Mouse (Mus musculus): ENCODE data around the gene Hps5.

Gene Hps5

DNA sequence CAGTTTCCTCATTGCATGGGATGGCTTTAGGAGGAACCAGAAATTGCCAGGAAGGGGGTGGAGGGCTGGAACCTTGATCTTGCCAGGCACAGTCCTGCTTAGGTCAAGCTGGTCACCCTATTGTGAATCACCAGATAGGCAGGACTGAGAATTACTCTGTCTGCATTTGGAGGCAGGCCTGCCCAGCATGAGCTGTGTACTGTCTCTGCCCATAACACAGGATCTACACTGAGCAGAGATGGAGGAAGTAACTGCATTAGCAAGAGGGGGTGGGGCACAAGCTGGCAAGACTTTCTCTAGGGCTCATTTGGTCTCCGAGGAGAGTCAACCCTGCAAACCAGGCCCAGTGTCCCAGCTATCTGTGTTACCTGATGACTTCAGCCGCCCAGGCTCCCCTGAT, 60.9 kb downstream of the Hps5 start:
- H3K36me3 ChIP-seq (ENCODE audit: insufficient read depth, low read length) = no peaks in the 10 kb centered on the region
- TF ChIP-seq CTCF (conservative IDR thresholded peaks at IDR 0.05; ENCODE audit: low read length) (no peak), POU5F1 (IDR thresholded peaks at IDR 0.05; ENCODE audit: borderline replicate concordance, low read length) (no peak), NANOG (IDR thresholded peaks at IDR 0.05; ENCODE audit: borderline replicate concordance, low read length) (no peak)
- H3K27me3 ChIP-seq (ENCODE audit: insufficient read depth, low read length) = no peaks in the 10 kb centered on the region
- peaks cover 8% of the 10 kb centered on the region for H3K4me1 ChIP-seq (replicated peaks; ENCODE audit: low read depth, low read length)
- H3K9me3 ChIP-seq (ENCODE audit: low read length) = no peaks in the 10 kb centered on the region
- H3K4me3 ChIP-seq (replicated peaks; ENCODE audit: low read length) = no peak overlapping the region

DNA sequence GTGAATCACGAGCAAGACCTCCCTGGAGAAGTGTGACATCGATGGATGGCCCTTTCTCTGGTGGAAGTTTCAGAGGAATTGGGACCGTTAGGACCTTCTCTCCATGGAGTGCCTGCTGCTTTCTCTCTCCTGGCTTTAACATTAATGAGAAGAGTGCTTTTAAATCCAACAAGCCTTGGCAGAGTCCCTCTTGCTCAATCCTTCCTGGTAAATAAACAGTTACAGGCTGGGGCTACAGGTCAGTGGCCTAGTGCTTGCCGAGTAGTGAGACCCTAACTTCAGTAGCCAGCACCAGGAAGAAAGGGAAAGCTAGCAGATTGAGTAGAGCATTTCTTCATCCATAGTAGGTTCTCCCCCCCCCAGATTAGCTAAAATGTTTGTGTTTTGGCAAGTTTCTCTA, 63.4 kb downstream of the Hps5 start, which contains the start of gene Saa4:
Gene Saa4 (minus strand): TSS at position 146 of the 400 bp plus-strand sequence.
- TF ChIP-seq CTCF (conservative IDR thresholded peaks at IDR 0.05; ENCODE audit: low read length) (no peak), POU5F1 (IDR thresholded peaks at IDR 0.05; ENCODE audit: borderline replicate concordance, low read length) (no peak), NANOG (IDR thresholded peaks at IDR 0.05; ENCODE audit: borderline replicate concordance, low read length) (no peak)
- Histone ChIP-seq H3K9me3 (ENCODE audit: low read length) (no peaks in the 10 kb centered on the region), H3K4me3 (replicated peaks; ENCODE audit: low read length) (no peak within 1 kb of the TSS), H3K36me3 (ENCODE audit: insufficient read depth, low read length) (no peaks in the 10 kb centered on the region), H3K27me3 (ENCODE audit: insufficient read depth, low read length) (no peaks in the 10 kb centered on the region), H3K4me1 (replicated peaks; ENCODE audit: low read depth, low read length) (peaks cover 8% of the 10 kb centered on the region)

DNA sequence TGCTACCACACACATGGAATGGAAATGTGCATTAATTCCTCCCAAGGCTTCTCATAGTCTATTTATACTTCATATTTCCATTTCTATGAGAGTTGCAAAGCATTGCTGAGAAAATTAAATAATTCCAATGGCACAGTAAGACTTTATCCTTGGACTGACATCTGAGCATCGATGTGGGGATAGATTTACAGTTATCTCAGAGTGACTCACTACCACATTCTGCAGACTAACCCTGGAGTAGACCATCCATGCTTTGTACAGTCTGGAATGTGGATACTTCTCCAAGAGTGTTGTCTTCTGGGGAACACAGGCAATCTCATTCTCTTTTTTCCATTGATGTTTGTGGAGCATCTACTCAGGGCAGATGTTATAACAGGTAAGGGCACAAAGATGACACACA, 68.3 kb downstream of the Hps5 start:
- TF ChIP-seq POU5F1 (IDR thresholded peaks at IDR 0.05; ENCODE audit: borderline replicate concordance, low read length) = no peak
- TF ChIP-seq CTCF (conservative IDR thresholded peaks at IDR 0.05; ENCODE audit: low read length) = no peak
- TF ChIP-seq NANOG (IDR thresholded peaks at IDR 0.05; ENCODE audit: borderline replicate concordance, low read length) = no peak
- Histone ChIP-seq H3K36me3 (ENCODE audit: insufficient read depth, low read length) (no peaks in the 10 kb centered on the region), H3K27me3 (ENCODE audit: insufficient read depth, low read length) (no peaks in the 10 kb centered on the region), H3K9me3 (ENCODE audit: low read length) (no peaks in the 10 kb centered on the region), H3K4me3 (replicated peaks; ENCODE audit: low read length) (no peak overlapping the region), H3K4me1 (replicated peaks; ENCODE audit: low read depth, low read length) (no peaks in the 10 kb centered on the region)

DNA sequence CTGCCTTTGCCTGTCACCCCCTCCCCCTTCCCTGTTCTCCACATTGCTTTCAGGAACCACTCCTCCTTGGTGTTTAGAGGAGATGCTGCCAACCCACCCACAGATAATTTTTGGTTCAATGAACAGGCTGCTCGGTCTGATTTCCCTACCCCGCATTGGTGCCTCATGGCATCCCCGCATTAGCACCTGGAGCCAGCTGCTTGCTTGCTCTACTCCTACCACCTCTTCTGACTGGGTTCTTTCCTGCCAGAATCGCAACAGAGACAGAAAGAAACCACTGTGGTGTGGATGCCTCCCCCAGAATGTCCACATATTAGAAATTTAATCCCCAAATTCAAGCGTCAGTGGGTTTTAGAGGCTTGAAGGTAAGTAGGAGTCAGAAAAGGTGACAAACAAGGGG, 71.5 kb downstream of the Hps5 start:
- H3K4me1 ChIP-seq (replicated peaks; ENCODE audit: low read depth, low read length) = no peaks in the 10 kb centered on the region
- H3K27me3 ChIP-seq (ENCODE audit: insufficient read depth, low read length) = peaks cover 5% of the 10 kb centered on the region
- no peak overlapping the region for H3K4me3 ChIP-seq (replicated peaks; ENCODE audit: low read length)
- no peak for TF ChIP-seq POU5F1 (IDR thresholded peaks at IDR 0.05; ENCODE audit: borderline replicate concordance, low read length)
- TF ChIP-seq NANOG (IDR thresholded peaks at IDR 0.05; ENCODE audit: borderline replicate concordance, low read length) = no peak
- no peak for TF ChIP-seq CTCF (conservative IDR thresholded peaks at IDR 0.05; ENCODE audit: low read length)
- H3K9me3 ChIP-seq (ENCODE audit: low read length) = no peaks in the 10 kb centered on the region
- H3K36me3 ChIP-seq (ENCODE audit: insufficient read depth, low read length) = no peaks in the 10 kb centered on the region

DNA sequence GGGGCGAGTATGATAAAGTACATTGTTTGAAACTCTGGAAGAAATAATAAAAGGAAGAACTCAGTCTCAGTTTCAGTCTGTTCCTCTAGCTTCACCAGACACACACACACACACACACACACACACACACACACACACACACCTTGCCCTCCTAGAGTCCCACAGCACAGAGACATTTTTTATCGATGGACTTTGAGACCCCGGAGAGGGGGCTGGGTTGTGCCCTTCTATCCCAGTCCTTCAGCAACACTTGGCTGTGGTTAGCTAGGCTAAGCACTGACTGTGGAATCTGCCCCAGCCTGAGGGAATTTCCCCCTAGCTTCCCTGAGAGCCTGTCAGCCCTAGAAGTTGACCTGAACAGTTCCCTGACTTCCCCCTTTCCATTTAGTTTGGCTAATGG, 72.0 kb downstream of the Hps5 start:
- Histone ChIP-seq H3K27me3 (ENCODE audit: insufficient read depth, low read length) (peaks cover 5% of the 10 kb centered on the region), H3K4me1 (replicated peaks; ENCODE audit: low read depth, low read length) (no peaks in the 10 kb centered on the region), H3K36me3 (ENCODE audit: insufficient read depth, low read length) (no peaks in the 10 kb centered on the region), H3K9me3 (ENCODE audit: low read length) (no peaks in the 10 kb centered on the region), H3K4me3 (replicated peaks; ENCODE audit: low read length) (no peak overlapping the region)
- TF ChIP-seq NANOG (IDR thresholded peaks at IDR 0.05; ENCODE audit: borderline replicate concordance, low read length) (no peak), POU5F1 (IDR thresholded peaks at IDR 0.05; ENCODE audit: borderline replicate concordance, low read length) (no peak), CTCF (conservative IDR thresholded peaks at IDR 0.05; ENCODE audit: low read length) (no peak)

DNA sequence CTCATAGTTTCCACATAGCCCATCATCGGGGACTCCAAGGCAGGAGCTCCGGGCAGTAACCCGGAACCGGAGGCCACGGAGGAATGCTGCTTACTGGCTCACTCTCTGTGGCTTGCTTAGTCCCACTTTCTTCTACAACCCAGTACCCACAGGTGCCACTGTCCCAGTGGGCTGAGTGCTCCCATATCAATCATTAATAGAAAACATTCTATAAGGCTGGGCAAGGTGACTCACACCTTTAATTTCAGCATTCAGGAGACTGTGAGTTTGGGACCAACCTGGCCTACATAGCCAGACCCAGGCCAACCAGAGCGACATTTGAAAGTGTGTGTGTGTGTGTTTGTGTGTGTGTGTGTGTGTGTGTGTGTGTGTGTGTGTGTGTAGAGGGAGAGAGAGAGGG, 72.5 kb downstream of the Hps5 start:
- H3K27me3 ChIP-seq (ENCODE audit: insufficient read depth, low read length) = peaks cover 5% of the 10 kb centered on the region
- TF ChIP-seq CTCF (conservative IDR thresholded peaks at IDR 0.05; ENCODE audit: low read length) (no peak), POU5F1 (IDR thresholded peaks at IDR 0.05; ENCODE audit: borderline replicate concordance, low read length) (no peak)
- no peaks in the 10 kb centered on the region for H3K9me3 ChIP-seq (ENCODE audit: low read length)
- no peaks in the 10 kb centered on the region for H3K4me1 ChIP-seq (replicated peaks; ENCODE audit: low read depth, low read length)
- no peaks in the 10 kb centered on the region for H3K36me3 ChIP-seq (ENCODE audit: insufficient read depth, low read length)
- H3K4me3 ChIP-seq (replicated peaks; ENCODE audit: low read length) = no peak overlapping the region

DNA sequence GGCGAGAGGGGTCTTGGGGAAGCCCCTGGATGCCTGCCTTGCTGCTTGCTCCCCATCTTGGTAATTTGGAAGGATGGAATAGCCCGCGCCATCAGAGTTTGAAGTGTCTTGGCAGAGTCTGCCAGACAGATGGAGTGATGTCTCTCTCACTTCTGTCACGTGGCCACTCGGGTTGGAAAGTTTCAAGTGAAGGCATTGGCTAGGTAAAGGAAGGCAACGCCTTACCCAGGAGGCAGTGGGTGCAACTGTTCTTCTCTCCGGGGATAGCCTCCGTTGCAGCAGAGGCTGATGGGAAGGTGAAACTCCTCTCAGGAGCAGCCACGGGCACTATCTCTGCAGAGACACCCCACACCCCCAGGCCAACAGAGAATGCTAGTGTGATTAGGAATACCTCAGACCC, 75.4 kb downstream of the Hps5 start:
- Histone ChIP-seq H3K9me3 (ENCODE audit: low read length) (no peaks in the 10 kb centered on the region), H3K36me3 (ENCODE audit: insufficient read depth, low read length) (no peaks in the 10 kb centered on the region), H3K27me3 (ENCODE audit: insufficient read depth, low read length) (peaks cover 5% of the 10 kb centered on the region), H3K4me1 (replicated peaks; ENCODE audit: low read depth, low read length) (no peaks in the 10 kb centered on the region), H3K4me3 (replicated peaks; ENCODE audit: low read length) (no peak overlapping the region)
- TF ChIP-seq CTCF (conservative IDR thresholded peaks at IDR 0.05; ENCODE audit: low read length) = no peak
- no peak for TF ChIP-seq NANOG (IDR thresholded peaks at IDR 0.05; ENCODE audit: borderline replicate concordance, low read length)
- no peak for TF ChIP-seq POU5F1 (IDR thresholded peaks at IDR 0.05; ENCODE audit: borderline replicate concordance, low read length)

DNA sequence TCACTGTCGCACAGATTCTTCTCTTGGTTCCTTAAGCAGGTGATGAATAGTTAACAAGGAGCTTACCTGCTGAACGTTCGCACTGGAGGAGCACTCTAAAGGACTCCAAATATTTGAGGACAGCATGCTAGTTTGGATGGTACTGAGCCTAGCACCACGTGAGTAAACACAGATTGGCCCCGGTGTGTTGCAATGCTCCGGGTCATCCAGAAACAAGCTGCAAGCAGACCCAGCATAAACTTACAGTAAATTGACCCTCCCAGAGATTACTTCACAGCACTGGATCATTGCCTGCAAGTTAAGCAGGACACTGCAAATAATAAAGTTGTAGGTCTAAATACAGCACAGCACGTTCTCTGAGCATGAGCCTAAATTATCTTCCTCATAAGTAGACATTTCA, 76.3 kb downstream of the Hps5 start:
- no peaks in the 10 kb centered on the region for H3K9me3 ChIP-seq (ENCODE audit: low read length)
- H3K4me3 ChIP-seq (replicated peaks; ENCODE audit: low read length) = no peak overlapping the region
- TF ChIP-seq CTCF (conservative IDR thresholded peaks at IDR 0.05; ENCODE audit: low read length) = no peak
- no peaks in the 10 kb centered on the region for H3K36me3 ChIP-seq (ENCODE audit: insufficient read depth, low read length)
- peaks cover 5% of the 10 kb centered on the region for H3K27me3 ChIP-seq (ENCODE audit: insufficient read depth, low read length)
- no peaks in the 10 kb centered on the region for H3K4me1 ChIP-seq (replicated peaks; ENCODE audit: low read depth, low read length)

DNA sequence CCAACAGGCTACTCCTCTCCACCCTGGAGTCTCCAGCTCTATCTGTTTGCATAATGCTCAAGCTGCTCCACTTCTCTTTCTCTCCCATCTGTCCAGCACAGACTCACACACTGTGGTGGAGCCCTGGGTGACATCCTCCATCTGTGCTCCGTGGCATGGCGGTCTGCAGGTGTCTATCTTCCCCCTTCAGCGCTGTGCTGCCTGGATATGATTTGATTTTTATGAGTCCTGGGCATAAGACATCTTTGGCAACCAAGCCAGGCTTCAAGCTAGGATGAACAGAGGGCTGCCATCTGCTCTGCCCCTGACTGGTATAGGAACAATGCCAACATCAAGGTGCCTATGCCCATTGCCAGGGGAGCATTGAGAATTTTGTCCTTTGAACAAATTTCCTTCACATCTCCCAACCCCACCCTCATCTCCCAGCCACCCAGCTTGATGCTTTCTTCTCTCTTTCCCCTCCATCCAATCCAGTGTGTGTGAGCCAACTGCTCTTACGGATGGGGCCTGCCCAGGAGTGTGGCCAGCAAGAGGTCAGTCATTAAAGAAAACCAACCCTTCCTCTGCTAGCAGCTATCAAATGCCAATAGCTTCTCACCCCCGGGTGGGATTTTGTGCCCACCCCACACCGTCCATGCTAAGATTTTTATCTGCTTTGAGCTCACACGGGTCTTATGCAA, 77.1 kb downstream of the Hps5 start:
- TF ChIP-seq NANOG (IDR thresholded peaks at IDR 0.05; ENCODE audit: borderline replicate concordance, low read length) = no peak
- H3K27me3 ChIP-seq (ENCODE audit: insufficient read depth, low read length) = peaks cover 5% of the 10 kb centered on the region
- 0 out of 2 replicates have a peak, but pooled peaks cover 3% of the 10 kb centered on the region for H3K4me1 ChIP-seq (replicated peaks; ENCODE audit: low read depth, low read length)
- H3K36me3 ChIP-seq (ENCODE audit: insufficient read depth, low read length) = no peaks in the 10 kb centered on the region
- no peak overlapping the region for H3K4me3 ChIP-seq (replicated peaks; ENCODE audit: low read length)
- H3K9me3 ChIP-seq (ENCODE audit: low read length) = no peaks in the 10 kb centered on the region

Measured in E14TG2a.4 (cell line).